Mouse (Mus musculus): ENCODE data around the gene Zfp367.

Gene Zfp367

DNA sequence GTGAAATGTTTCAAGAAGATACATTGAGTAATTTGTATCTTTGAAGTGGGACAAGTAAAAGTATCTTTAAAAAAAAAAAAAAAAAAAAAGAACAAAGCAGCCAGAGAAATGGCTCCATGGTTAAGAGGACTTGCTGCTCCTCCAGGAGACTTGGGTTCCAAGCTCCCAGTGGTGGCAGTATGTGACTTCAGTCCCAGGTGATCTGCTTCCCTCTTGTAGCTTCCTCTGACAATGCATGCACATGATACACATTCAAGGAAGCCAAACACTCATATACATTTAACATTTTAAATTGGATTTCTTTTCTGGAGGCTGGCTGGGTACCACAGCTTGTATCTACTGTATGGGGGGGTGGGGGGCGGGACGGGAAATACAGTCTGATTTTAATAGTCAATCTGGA is 1.6 kb upstream of the Zfp367 start:
- CTCF ChIA-PET: interaction anchor here (0.7 kb wide), 1 partner anchor 584 kb away, joined by 15 read pairs; no protein-coding TSS in a partner anchor

DNA sequence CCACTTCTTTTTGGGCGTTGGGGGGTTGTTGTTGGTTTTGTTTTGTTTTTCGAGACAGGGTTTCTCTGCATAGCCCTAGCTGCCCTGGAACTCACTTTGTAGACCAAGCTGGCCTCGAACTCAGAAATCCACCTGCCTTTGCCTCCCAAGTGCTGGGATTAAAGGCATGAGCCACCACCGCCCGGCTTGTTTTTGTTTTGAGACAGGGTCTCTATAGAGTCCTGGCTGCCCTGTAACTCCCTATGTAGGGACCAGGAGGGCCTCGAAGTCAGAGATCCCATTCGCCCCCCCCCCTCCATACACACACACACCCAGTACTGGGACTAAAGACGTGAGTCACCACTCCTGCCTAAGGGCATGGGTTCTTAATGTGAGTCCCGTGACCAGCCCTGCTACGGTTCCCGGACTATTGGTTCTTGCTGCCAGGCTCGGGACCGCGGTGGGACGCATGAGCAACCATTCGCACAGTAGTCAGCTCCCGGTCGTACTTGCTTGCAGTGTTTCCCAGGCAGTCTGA is 807 bp upstream of the Zfp367 start:
- CTCF ChIA-PET: interaction anchor here (0.7 kb wide), 1 partner anchor 583 kb away, joined by 15 read pairs; no protein-coding TSS in a partner anchor

DNA sequence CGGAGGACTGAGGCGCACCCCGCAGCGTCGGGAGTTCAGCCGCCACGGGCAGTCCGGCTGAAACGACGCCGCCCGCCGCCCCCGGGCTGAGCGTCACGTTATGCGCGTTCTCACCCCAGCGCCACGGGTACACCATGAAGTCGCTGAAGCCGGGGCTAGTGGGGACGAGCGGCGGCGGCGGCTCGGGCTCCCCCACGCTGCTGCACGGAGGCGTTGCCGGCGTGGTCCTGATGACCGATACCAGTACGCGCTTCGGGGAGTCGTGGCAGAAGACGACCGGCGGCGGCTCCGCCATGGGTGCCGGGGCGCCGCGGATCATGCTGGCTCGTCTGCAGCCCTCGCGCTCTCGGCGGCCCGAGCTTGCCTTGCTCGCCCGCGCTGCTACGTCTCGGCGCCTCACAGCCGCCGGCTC is 325 bp downstream of the Zfp367 start:
- CTCF ChIA-PET: no interaction called here

DNA sequence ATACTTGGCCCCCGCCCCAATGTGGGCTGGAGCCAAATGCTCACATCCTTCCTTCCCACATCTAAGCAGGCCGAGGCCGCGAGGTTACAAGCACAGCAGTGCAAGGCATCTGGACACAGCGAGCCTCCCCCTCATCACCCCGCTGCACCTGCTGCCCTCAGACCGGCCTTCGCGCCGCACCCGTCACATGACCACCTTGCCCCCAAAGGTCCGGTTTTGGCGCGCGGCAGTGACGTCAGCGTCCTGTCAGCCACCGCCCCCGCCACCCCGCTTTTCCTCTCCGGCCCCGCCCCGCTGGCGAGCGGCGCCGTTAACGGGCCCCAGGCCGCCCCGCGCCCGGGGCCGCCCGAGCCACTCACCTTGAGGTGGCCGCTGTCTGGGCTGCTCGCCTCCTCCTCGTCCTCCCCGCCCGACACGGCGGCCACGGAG is 747 bp downstream of the Zfp367 start:
- CTCF ChIA-PET: no interaction called here

DNA sequence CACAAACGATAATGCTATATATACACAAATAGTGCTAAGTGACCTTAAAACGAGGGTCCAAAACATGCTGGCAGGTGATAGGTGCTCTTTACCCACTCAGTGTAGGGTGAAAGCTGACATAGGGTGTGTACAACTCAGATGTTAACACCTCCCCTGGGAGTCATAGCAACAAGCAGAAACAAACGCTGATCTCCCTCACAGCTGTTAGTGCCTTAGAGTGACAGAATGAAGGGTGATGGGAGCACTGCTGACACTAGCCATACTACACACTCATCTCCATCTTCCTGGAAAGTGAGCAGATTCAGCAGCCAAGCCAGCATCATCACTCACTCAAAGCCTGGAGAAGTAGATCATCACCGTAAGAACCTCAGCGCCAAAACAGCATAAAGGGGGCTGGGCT is 2.9 kb downstream of the Zfp367 start:
- CTCF ChIA-PET: no interaction called here

DNA sequence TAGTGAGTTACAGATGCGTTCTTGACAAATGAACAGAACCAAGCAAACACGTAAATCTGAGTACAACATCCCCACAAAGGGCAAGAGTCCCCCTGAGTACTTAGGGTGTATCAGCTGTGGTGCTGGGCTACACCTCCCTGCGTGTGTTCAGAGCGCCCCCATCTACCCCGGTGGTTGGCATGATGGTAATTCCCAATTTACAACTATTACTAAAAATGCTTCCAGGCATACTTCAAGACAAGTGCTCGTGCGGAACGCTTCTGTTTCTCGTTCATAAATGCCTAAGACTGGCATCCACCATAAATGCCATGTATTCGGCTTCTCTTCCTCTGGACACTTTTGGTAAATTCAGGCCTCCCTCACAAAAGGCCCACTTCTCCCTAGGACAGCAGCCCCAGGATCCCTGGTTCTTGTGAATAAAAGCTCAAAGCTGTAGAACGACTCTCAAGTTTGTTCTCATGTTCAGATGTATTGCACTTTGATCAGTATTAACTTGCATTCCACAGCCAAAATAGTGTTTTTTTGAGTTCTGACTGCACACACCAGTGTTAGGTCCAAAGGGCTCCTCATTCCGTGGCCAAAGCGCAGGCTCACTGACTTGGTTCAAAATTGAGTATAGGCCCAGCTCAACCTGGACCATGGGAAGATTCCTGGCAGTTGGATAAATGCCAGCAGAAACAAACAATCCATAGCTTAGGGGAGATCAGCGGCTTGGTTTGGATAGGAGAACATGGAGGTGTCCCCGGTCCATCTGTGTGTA is 23.2 kb downstream of the Zfp367 start:
- CTCF ChIA-PET: interaction anchor here (0.8 kb wide), 1 partner anchor 158 kb away, joined by 4 read pairs; no protein-coding TSS in a partner anchor

DNA sequence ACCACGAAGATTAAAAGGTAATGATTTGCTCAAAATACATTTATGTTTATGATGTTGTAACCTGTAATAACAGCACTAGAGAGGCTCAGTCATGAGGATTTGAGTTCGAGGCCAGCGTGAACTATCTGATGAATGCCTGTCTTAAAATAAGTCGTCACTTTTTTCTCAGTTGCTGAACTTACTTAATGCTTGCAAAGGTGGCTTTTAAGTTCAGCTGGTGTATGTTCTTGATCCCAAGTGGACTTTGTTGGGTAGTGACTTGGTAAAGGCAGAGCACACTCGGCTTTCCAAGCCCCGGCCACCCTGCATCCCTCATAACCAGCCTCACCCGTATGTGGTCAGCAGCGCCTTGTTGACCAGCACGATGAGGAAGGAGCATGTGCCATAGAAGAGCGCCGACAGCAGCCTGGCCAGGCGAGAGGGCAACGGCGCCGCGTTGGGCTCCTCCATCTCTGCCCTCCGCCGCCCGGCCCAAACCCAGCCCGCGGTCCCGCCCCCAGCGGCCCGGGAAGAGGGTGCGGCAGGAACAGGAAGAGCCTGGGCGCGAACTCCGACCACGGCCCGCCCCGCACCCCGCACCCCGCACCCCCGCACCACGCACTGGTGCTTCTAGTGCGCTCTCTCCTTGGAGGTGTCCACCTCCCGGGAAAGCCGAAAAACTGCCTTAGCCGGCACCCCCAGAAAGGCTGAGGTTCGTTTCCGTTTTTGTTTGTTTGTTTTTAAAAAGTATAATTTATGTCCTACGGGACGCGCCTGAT is 24.0 kb downstream of the Zfp367 start, which contains the start of gene Slc35d2:
TSS of gene Slc35d2 (minus strand) at position 511 of the 758 bp plus-strand sequence.
- CTCF ChIA-PET: interaction anchor here (0.6 to 0.8 kb wide), 3 partner anchors 23 to 158 kb away, joined by 3 to 5 read pairs (median 4); no protein-coding TSS in a partner anchor

DNA sequence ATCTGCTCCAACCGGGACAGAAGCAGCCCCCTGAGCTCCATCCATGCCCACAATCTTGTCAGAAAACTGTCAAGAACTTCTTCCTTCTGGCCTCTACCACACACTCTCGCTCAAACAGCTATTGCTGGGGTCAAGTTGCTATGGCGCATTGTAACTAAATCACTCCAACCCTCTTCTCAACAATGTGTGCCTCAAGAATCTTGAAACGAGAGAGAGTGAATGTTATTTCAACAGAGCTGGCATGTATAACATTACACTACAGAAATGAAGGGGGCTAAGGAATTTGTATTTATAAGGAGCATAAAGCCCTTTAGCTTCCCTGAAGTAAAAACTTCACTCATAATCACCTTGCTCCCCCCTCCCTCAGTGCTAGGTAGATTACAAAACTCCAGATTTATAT is 26.7 kb downstream of the Zfp367 start:
- CTCF ChIA-PET: no interaction called here

DNA sequence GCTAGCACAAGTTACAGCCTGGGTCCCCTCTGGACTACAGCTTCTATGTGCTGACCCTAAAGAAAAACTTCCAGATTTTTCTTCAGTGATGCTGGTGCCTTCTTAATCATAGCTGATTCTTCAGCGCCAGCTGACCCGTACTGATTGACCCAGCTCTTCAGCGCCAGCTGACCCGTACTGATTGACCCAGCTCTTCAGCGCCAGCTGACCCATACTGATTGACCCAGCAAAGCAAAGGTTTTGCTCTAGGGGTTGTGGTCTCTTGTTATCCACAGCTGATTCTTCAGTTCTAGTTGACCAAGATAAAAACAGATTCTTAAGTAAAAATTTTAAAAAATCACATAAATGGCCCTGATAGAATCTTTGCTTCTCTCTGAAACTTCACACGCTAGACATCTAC is 28.1 kb downstream of the Zfp367 start:
- CTCF ChIA-PET: no interaction called here

DNA sequence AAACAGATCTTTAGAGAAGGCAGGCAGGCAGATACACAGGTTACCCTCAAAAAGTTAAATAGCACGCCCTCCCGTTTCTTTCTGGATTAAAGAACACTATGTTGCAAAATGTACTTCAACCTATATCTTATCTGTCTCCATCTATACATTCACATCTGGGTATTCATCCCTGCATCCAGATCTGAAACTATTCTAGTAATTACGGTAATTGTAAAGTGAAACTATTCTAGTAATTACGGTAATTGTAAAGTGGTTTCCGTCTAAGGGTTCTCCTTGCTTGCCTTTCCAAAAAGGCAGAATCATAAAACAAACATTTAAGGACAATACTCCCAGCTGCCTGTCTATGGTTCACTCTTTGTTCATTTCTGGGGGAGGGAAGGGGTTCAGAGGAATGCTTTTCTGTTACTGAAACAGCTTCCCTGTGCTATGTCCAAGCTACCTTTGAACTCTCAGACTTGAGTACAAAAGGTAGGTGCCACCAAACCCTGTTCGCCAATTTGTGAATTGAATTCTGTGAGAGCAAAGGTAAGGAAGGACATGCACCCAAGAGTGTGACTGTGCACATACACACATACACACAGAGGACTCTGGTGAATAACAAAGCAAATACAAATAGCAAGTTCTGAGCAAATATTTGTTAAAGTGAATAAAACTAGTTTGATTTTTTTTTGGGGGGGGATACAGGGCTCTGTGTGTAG is 29.4 kb downstream of the Zfp367 start:
- CTCF ChIA-PET: no interaction called here

DNA sequence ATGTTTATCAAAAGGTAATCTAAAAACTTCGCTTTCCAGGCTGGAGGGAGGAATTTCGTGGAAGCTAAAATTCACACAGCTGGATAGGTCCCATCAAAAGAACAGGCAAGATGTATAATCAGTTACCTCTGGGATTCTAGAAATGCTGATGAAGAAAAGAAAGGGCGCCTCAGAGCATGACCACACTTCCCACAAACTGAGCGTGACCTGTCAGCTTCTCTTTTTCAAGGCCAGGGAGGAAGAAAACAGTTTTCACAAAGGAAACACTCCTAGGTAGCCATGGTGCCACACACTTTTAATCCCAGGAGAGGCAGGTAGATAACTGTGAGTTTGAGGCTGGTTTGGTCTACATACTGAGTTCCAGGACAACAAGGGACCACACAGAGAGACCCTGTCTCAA is 32.2 kb downstream of the Zfp367 start:
- CTCF ChIA-PET: no interaction called here

DNA sequence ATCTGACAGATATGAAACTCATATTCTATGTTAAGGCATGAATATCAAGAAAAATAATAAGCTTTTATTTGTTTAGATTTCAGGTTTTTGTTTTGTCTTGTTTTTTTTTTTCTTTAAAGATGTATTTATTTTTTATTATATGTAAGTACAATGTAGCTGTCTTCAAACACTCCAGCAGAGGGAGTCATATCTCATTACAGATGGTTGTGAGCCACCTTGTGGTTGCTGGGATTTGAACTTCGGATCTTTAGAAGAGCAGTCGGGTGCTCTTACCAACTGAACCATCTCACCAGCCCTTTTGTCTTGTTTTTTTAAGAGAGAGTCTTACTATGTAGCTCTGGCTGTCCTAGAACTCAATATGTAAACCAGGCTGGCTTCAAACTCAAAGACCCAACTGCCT is 35.6 kb downstream of the Zfp367 start:
- CTCF ChIA-PET: interaction anchor here (0.6 kb wide), 1 partner anchor 39 kb away, joined by 4 read pairs; no protein-coding TSS in a partner anchor

DNA sequence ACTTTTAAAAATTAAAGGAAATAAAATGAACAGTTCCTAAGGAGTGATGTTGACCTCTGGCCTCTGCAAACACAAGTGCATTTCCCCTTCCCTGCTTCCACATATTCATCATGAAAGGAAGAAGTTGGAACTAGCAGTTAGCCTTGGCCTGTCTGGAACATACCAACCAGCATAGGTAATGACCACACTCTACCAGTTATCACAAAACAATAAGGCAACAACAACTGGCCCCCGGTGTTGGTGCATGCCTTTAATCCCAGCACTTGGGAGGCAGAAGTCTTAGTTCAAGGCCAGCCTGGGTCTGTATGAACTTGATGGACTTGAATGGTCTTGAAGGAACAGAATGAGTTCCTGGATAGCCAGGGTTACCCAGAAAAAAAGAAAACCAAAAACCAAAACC is 42.6 kb downstream of the Zfp367 start:
- CTCF ChIA-PET: interaction anchor here (0.7 kb wide), 1 partner anchor 1061 kb away, joined by 3 read pairs; no protein-coding TSS in a partner anchor

DNA sequence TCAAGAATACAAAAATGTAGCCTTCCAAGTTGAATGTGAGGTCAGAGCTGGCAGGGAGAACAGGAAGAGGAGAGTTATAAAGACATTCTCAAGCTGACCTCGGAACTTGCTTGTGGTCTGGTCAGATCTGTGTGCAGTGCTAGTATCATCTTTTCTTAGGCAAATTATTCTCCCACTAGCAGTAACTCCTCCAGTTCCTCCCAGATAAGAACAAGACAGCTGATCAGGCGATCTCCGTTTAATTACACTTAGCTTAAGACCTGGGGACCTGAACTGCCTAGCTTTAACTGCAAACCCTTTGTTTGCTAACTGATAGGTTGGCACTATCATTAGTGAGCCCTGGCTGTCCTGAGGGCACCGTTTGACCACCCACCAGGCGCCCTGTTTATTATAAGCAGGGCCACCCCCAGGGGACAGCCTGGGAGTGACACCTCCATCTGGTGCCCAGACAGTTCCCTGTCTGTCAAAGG is 44.6 kb downstream of the Zfp367 start:
- CTCF ChIA-PET: no interaction called here

DNA sequence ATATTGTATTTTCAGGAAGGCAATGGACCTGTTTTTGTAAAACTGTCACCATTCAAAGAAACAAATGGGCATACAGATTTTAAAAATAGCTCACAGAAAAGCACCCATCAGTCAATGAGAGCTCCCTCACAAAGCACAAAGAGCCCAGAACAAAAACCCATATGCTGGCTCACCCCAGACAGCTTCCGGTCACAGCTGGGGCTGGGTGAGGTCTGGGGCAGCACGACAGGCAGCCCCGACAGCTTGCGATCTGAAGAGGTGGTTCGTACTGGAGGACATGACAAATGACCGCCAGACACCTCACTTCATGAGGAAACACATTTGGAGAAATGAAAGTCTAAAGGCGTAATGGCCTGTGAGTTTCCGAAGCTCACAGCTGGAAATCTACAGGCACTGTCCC is 45.5 kb downstream of the Zfp367 start:
- CTCF ChIA-PET: no interaction called here

DNA sequence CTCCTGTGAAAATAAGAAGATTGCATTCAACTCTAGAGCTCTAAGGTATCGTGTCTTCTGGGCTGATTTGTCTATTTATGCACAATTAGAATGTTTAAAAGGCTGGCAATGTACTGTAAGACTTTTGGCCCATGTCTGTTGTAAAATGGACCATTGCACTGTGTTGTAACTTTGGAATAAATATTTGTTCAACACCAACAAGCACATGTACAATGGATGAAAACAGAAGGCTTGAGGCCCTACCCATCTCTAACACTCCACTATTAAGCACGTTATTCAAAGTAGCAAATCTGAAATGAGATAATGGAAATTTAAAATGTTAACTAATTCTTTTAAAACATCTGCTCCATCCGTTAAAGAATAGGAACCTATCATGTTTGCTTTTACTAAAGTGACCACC is 45.9 kb downstream of the Zfp367 start:
- CTCF ChIA-PET: no interaction called here

DNA sequence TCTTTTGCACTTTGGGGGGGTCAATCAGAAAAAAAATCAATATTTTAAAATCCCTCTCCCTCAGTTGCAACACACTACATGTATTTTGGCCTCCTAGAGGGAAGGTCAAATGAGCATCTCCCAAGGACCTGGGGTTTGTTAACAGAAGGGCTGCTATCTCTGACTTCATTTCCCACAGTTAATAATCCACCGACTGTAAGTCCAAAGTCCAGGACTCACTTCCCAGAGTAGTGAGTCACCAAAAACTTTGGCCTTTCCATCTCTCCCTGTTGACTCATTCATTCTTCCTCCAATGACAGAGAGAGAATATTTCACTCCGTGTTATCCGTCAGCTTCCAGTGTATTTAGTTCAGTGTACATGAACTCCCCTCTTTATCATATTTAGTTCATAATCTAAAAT is 47.3 kb downstream of the Zfp367 start:
- CTCF ChIA-PET: interaction anchor here (0.6 kb wide), 2 partner anchors 70 to 102 kb away, joined by 3 to 5 read pairs; no protein-coding TSS in a partner anchor

DNA sequence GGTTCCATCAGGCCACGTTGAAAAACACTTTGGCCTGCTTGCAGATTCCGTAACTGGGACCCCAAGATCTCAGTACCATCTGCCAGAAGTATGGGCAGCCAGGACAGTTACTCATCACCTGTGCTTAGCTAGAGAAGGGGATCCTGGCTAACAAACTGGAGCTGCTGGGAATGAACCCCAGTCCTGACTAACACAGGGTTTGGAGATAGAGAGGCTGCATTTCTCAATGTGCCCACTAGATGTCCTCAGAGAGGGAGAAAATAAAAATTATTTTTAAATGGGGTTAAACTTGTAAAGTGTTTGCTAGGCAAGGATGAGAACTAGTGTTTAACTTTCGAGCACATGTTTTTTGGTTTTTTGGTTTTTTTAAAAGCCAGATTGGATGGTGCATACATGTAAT is 52.8 kb downstream of the Zfp367 start:
- CTCF ChIA-PET: no interaction called here

DNA sequence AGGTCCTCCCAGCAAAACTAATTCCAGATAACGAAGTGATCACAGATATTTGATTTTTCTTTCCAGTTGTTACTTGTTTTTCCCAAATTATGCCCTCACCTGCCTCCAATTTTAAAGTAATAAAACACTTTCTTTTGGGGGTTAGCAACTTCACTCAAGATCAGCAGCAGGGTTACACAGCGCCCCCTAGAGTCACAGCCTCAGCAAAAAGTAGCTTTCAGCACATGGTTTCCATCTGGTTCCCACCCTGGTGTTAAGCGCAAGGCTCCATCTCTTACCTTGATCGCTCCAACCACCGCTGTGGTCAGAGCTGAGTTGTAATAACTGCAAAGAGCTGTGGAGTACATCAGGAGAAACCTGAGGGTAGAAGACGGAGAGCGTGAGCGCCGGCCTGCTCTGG is 54.0 kb downstream of the Zfp367 start:
- CTCF ChIA-PET: interaction anchor here (1.6 kb wide), 1 partner anchor 110 kb away, joined by 3 read pairs; no protein-coding TSS in a partner anchor

DNA sequence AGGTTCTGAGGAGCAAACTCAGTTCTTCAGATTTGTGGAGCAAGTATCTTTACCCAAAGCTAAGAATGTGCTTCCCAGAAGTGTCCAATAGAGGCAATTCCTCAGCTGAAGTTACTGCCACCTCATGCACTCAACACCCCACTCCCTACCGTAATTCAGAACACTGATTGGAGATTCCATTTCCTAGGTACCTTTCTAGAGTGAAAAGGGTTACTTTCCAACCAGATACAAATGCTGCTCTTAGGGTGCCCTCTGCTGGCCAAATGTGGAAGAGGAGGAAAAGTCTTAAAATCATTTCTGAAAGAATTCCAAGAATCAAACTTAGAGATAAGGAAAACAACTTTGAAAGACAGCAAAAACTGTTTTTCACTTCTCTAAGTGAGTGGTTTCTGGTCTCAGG is 59.7 kb downstream of the Zfp367 start:
- CTCF ChIA-PET: no interaction called here

DNA sequence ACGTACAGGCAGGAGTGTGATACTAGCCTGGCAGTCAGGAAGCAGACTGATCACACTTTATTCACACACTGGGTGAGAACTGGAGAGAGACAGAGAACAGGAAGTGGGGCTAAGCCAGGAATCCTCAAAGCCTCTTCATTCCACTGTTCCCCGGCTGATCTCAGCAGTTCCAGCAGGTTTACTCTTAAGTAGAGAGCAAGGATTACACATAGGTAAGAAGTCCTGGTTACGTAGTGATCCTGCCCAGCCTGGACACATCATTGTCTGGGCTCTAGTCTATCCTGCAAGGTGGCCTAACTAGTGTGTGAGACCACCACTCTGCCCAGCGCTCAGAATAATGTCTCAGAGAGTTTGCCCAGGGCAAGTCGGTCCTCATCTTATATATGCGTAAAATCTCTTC is 60.2 kb downstream of the Zfp367 start:
- CTCF ChIA-PET: interaction anchor here (1.4 kb wide), 1 partner anchor 12 kb away, joined by 3 read pairs; no protein-coding TSS in a partner anchor

DNA sequence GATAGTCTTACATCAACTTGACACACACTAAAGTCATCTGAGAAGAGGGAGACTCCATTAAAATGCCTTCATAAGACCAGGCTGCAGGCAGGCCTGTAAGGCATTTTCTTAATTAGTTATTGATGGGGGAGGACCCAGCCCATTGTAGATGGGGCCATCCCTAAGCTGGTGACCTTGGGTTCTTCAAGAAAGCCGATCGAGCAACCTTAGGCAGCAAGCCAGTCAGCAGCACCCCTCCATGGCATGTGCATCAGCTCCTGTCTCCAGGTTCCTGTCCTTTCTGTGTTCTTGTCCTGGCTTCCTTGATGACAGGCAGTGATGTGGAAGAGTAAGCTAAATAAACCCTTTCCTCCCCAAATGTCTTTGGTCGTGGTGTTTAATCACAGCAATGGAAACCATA is 60.9 kb downstream of the Zfp367 start:
- CTCF ChIA-PET: interaction anchor here (1.4 kb wide), 1 partner anchor 12 kb away, joined by 3 read pairs; no protein-coding TSS in a partner anchor
